Mouse (Mus musculus) T-helper 2 cell (primary cell): ENCODE data around the gene Rps15a.

Experiments
- in situ Hi-C: fragments of 300-600 bp; cut with MboI, MseI; formaldehyde crosslinking; loops from one replicate; pipeline ENCODE4 v1.15.1; 2025; ENCODE audit warnings: high pct_unique_total_duplicates

The Rps15a gene

DNA sequence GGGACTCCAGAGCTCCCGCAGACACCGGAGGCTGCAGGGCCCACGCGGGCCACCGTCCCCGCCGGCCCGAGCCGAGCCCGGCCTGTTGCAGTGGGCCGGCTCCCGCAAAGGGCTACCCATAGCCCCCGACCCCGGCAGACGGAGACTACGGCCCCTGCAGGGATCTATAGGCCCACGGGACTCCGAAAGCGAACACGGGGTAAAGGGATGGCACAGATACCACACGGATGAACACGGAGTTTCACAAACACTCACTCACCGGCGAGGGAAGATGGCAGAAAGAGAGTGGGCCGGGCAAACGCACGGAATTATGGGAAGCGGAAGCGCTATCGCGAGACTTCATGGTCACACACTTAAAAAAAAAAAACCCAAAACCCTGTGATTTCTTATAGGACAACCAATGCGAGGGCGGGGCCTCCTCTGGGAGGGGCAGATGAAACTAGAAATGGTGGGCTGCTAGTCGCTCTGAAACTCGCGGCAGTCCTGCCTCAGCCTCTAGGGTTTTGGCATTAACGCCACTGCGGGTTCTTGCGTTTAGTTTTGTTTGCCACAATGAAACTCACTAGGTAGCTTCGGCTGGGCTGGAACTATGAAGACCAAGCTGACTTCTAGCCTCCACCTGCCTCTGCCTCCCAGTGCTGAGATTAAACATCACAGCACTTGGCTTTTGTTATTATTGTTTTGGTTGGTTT is at the start of gene Rps15a:
Gene Rps15a (minus strand): TSS at position 312 of the 692 bp plus-strand sequence.
- in situ Hi-C loops: loop anchor here (25.0 kb wide), 2 partner anchors 729 to 1629 kb away; partner anchors contain the start of gene Xylt1

GRCm38 (mm10) chr7:118163006-118163405 is 47.0 kb upstream of the Rps15a start:
- in situ Hi-C loops: no loop called here

DNA sequence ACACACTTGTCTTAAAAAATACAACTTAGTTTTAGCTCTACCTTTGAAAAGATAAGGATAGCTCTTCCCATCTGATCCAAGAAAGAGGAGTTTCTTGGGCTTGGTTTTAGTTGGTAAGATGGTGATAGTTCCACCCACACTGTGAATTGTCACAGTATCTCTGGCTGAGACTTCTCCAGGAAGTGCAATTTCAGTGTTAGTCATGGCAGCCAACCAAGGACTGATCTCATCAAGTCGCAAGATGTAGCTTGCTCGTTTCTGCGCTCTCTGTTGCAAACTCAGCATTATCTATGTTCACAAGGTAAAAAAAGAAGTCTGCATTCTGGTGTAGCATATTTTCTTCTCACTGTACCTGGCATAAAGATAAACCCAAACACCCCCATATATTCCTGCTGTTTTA is 44.1 kb upstream of the Rps15a start:
- in situ Hi-C loops: no loop called here

- in situ Hi-C loops: no loop called here
These were observed 40.5 kb upstream of the Rps15a start for GRCm38 (mm10) chr7:118156461-118156860.

DNA sequence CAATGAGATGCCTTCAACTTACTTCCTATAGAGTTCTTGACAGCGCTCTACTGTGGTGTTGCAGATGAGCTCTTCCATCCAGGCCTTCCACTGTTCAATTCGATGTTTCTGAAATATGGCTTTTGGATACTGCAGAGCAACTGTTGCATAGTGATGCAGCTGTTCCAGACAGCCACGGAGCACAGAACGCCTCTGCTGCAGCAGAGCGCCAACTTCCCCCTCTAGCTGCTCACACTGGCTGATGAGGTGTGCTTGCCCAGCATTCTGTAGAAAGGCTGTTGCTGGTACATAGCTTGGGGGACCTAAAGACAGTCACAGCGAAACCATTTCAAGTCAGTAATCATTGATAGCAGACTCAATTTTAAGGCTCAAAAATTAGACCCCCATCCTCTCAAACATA is 38.2 kb upstream of the Rps15a start:
- in situ Hi-C loops: no loop called here

GRCm38 (mm10) chr7:118143602-118144001 is 27.6 kb upstream of the Rps15a start:
- in situ Hi-C loops: no loop called here

DNA sequence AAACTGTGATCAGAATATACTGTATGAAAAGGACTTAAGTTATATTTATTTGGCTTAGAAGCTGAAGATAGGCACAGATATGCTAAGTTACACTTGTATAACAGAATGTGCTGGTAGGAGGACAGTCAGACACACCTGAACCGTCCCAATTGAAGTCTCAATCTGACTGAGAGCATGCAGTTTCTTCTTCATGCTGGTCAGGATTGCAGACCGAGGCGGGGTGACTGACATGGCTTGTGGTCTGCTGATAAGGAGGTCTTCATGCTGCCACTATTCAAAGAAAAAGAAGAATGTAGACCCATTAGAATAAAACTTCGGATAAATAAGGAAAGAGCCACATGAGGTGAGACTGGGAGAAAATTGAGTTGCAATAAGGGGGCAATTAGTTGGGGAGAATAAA is 27.1 kb upstream of the Rps15a start:
- in situ Hi-C loops: no loop called here

- in situ Hi-C loops: no loop called here
These were observed 25.3 kb upstream of the Rps15a start for GRCm38 (mm10) chr7:118141271-118141670.

DNA sequence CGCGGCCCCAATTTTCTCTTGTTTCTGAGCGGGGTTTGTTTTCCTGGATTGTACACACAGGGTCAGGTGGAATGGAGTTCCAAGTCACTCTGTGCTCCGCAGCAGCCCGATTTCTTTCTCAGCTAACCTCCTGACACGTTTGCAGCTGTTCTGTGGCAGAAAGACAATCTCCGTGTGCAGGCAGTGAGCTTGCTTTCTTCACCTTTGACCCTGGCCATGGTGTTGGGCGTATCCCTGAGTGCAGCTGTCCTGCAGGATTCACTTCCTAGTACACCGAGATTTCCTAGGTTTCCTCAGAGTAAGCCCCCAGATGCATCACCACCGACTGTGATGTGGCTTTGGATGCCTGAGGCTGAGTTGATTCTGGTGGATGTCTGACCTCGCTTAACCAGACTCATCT is 19.1 kb upstream of the Rps15a start:
- in situ Hi-C loops: no loop called here

GRCm38 (mm10) chr7:118129430-118130041 is 13.5 kb upstream of the Rps15a start, which contains the start of gene Arl6ip1:
Gene Arl6ip1, minus strand, starts transcription at chr7:118129662.
- in situ Hi-C loops: loop anchor here (10.0 kb wide), 1 partner anchor 575 kb away; the partner anchor contains the start of gene Gde1

DNA sequence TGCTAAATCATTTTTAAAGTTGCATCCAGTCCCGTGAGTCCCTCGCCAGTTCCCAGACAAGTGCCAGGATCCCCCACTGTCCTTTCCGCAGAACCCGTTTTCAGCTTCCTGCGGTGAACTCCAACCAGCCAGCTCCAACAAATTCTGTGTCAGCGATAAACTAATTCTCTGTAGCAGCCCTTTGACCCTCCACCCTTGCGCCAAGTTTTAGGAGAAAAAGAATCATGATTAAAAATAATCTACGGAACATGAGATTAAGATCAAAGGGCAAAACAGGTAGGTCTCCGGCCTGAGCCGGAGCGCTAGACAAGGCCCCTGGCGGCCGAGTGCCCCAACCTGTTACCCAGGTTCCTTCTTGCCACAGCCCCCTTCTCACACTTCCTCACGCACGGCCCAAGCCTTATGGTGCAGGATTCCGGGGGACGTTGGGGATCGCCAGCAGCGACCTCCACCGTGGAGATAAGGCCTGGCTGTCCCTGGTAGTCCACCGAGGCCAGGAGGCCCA is 13.0 kb upstream of the Rps15a start:
- in situ Hi-C loops: loop anchor here (10.0 kb wide), 1 partner anchor 576 kb away; the partner anchor contains the start of gene Gde1

- in situ Hi-C loops: loop anchor here (10.0 kb wide), 1 partner anchor 578 kb away; the partner anchor contains the start of gene Gde1
These were observed 10.4 kb upstream of the Rps15a start for GRCm38 (mm10) chr7:118126219-118126875.

- in situ Hi-C loops: loop anchor here (10.0 kb wide), 1 partner anchor 579 kb away; the partner anchor contains the start of gene Gde1
These were observed 9.7 kb upstream of the Rps15a start for GRCm38 (mm10) chr7:118125736-118126135.

GRCm38 (mm10) chr7:118123512-118124411 is 7.8 kb upstream of the Rps15a start:
- in situ Hi-C loops: loop anchor here (10.0 to 25.0 kb wide), 3 partner anchors 581 to 1636 kb away; partner anchors contain the start of genes Gde1 and Xylt1

DNA sequence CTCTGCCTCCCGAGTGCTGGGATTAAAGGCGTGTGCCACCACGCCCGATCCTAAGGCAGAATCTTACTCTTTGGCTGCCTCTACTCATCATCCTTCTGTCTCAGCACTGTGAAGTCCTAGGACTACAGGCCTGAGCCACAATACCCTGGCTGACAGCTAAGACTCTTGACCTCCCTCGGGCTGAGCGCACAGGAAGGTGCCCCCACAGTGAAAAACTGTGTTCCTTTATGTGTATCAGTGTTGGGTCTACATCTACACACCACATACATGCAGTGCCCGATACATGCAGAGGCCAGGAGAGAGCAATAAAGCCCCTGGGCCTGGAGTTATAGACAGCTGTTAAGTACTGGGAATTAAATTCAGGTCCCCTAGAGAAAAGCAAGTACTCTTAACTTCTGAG is 6.2 kb upstream of the Rps15a start:
- in situ Hi-C loops: loop anchor here (10.0 to 25.0 kb wide), 3 partner anchors 583 to 1635 kb away; partner anchors contain the start of genes Gde1 and Xylt1

GRCm38 (mm10) chr7:118120654-118121053 is 4.7 kb upstream of the Rps15a start:
- in situ Hi-C loops: loop anchor here (10.0 to 25.0 kb wide), 3 partner anchors 584 to 1633 kb away; partner anchors contain the start of genes Gde1 and Xylt1

GRCm38 (mm10) chr7:118119946-118120345 is 4.0 kb upstream of the Rps15a start:
- in situ Hi-C loops: loop anchor here (10.0 to 25.0 kb wide), 3 partner anchors 585 to 1633 kb away; partner anchors contain the start of genes Gde1 and Xylt1

- in situ Hi-C loops: loop anchor here (25.0 kb wide), 2 partner anchors 732 to 1632 kb away; partner anchors contain the start of gene Xylt1
These were observed 3.2 kb upstream of the Rps15a start for GRCm38 (mm10) chr7:118119142-118119541.

GRCm38 (mm10) chr7:118118426-118118825 is 2.4 kb upstream of the Rps15a start:
- in situ Hi-C loops: loop anchor here (25.0 kb wide), 2 partner anchors 731 to 1631 kb away; partner anchors contain the start of gene Xylt1

- in situ Hi-C loops: loop anchor here (25.0 kb wide), 2 partner anchors 730 to 1630 kb away; partner anchors contain the start of gene Xylt1
These were observed 1.7 kb upstream of the Rps15a start for GRCm38 (mm10) chr7:118117539-118118210.
